Mouse (Mus musculus): ENCODE measurements around the gene Exosc8. TPM values are rescaled to one million over a fixed set of nuclear protein-coding genes. Genes with fewer than 3 reads are reported as not detected.
"Not testable (repeated sequence)": the region's sequence is repeated elsewhere in the genome, so short reads cannot be mapped to it uniquely, and the experiment has no call there.

Exosc8 gene
- polyA plus RNA-seq, 1 experiment from 2014 or later = 169 TPM

DNA sequence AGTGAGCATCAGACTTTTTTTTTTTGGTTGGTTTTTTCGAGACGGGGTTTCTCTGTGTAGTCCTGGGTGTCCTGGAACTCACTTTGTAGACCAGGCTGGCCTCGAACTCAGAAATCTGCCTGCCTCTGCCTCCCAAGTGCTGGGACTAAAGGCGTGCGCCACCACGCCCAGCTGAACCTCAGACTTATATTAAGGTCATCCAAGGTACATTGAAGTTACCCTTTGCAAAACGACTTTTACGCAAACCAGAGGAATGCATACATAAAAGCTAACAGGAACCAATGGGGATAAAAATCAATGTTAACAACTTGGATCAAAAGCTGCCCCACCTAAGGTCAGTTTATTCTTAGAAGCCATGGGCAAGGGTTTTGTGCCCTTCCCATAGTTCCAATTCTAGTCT lies 31.1 kb downstream of the Exosc8 start:
- not testable (repeated sequence) for H3K9ac ChIP-seq (ENCODE audit: low read length); H3K4me2 ChIP-seq (ENCODE audit: low read depth, severe bottlenecking); H3K4me3 ChIP-seq (ENCODE audit: low read depth, low read length); H3K9me3 ChIP-seq (ENCODE audit: control insufficient read depth, low read length); ATAC-seq (ENCODE audit: insufficient number of reproducible peaks, low FRiP score, low TSS enrichment, low read depth); H3K27me3 ChIP-seq (ENCODE audit: control insufficient read depth, insufficient read depth, low read length); H3K4me1 ChIP-seq (ENCODE audit: control insufficient read depth, insufficient read depth, low read length); DNase-seq (ENCODE audit: low spot score); H3K27ac ChIP-seq (replicated peaks; ENCODE audit: low read depth, low read length)
- H3K36me3 ChIP-seq (ENCODE audit: control insufficient read depth, insufficient read depth, low read length) = peaks cover 22% of the 10 kb centered on the region
- WGBS = 92% methylated on average over 8 of the region's 8 CpGs

DNA sequence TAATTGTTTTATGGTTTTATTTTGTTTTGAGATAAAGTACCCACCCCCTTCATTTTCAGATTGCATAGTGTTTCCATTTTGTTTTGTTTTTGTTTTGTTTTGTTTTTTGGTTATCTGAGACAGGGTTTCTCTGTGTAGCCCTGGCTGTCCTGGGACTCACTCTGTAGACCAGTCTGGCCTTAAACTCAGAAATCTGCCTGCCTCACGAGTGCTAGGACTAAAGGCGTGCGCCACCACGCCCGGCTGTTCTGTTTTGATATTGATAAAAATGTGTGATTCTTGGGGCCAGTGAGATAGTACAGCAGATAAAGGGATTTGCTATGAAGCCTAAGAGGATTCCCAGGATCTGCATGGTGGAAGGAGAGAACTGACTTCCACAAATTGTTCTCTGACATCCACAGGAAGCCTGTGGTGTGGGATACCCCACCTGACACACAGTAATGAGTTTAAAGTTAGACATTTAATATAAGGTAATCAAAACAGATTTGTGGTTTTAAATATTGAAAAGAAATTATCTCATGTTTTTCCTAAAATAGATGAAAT lies 35.4 kb downstream of the Exosc8 start:
- Histone ChIP-seq H3K4me2 (ENCODE audit: low read depth, severe bottlenecking) (no peak overlapping the region), H3K9ac (ENCODE audit: low read length) (no peak overlapping the region), H3K4me3 (ENCODE audit: low read depth, low read length) (no peak overlapping the region), H3K36me3 (ENCODE audit: control insufficient read depth, insufficient read depth, low read length) (peaks cover 15% of the 10 kb centered on the region), H3K9me3 (ENCODE audit: control insufficient read depth, low read length) (no peaks in the 10 kb centered on the region), H3K4me1 (ENCODE audit: control insufficient read depth, insufficient read depth, low read length) (no peaks in the 10 kb centered on the region), H3K27me3 (ENCODE audit: control insufficient read depth, insufficient read depth, low read length) (no peaks in the 10 kb centered on the region), H3K27ac (replicated peaks; ENCODE audit: low read depth, low read length) (no peak overlapping the region)
- DNase-seq (ENCODE audit: low spot score) = no peak
- no peak for ATAC-seq (ENCODE audit: insufficient number of reproducible peaks, low FRiP score, low TSS enrichment, low read depth)
- WGBS = 89% methylated on average over 5 of the region's 5 CpGs

DNA sequence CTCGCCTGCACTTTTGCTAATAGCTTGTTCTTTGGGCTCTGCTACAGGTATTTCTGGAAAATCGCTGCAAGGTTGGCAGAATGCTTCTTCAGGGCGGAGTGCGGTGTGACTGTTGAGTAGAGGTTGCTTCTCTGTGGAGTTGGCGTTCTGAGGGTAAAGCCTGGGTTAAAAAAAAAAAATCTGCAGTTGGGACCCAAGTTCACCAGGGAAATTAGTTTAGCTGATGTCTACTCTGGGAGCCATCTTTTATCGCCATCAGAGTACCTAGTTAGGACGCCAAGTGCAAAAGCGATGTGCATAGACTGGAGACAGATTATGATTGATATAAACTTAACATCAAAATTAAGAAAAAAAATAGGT lies 42.2 kb downstream of the Exosc8 start:
- ATAC-seq (ENCODE audit: insufficient number of reproducible peaks, low FRiP score, low TSS enrichment, low read depth) = no peak
- no peaks in the 10 kb centered on the region for H3K9me3 ChIP-seq (ENCODE audit: control insufficient read depth, low read length)
- H3K4me2 ChIP-seq (ENCODE audit: low read depth, severe bottlenecking) = peak overlapping the region; percentile 55
- H3K27ac ChIP-seq (replicated peaks; ENCODE audit: low read depth, low read length) = 0 out of 2 replicates have a peak overlapping the region, but pooled peaks have one; percentile 39
- peak overlapping the region; percentile 75 for H3K4me3 ChIP-seq (ENCODE audit: low read depth, low read length)
- H3K4me1 ChIP-seq (ENCODE audit: control insufficient read depth, insufficient read depth, low read length) = no peaks in the 10 kb centered on the region
- H3K9ac ChIP-seq (ENCODE audit: low read length) = peak overlapping the region; percentile 71
- no peaks in the 10 kb centered on the region for H3K27me3 ChIP-seq (ENCODE audit: control insufficient read depth, insufficient read depth, low read length)
- no peaks in the 10 kb centered on the region; the same call in 1 of the 2 replicates for H3K36me3 ChIP-seq (ENCODE audit: control insufficient read depth, insufficient read depth, low read length)
- WGBS = under 1% methylated on average over 8 of the region's 8 CpGs
- DNase-seq (ENCODE audit: low spot score) = no peak

DNA sequence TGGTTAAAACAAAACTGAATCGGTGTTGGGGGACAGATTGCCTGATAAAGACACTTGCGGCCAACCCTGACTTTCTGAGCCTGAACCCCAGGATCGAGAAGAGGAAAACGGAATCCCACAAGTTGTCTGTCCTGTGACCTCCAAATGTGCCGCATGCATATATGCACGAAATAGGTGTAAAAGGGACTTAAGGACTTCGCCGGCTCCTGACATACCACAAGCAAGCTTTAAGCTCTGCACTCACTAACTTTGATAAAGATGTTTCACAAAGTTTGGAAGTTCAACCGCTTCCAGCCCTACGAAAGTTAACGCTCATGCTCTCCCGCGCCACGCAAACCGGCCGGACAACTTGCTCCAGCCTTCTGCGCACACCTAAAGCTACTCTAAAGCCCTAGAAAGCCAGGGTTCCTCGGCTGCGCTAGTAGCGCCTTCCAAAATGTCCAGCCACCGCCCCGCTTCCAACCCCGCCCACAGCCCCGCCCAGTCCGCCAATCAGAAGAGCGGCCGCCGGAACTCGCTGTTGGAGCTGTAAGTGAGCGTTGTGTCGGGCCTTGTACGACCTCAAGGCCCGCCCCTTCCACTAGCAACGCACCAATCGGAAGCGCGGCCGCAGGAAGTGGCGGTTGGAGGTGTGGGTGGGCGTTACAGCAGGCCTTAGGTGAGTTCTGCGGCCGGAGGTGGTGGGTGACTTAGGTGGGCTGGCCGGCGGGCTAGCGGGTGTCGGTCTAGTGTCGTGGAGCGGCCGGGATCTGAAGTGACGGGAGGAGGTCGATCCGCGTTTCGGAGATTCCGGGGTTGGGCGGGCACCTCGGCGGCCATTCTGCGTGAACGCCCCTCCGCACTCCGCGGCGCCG lies 42.8 kb downstream of the Exosc8 start, which contains the start of gene Supt20:
Gene Supt20 (plus strand): TSS at position 606 of the 854 bp plus-strand sequence.
- Histone ChIP-seq H3K4me3 (ENCODE audit: low read depth, low read length) (peak within 1 kb of the TSS; percentile 75), H3K4me1 (ENCODE audit: control insufficient read depth, insufficient read depth, low read length) (no peaks in the 10 kb centered on the region), H3K36me3 (ENCODE audit: control insufficient read depth, insufficient read depth, low read length) (no peaks in the 10 kb centered on the region; the same call in 1 of the 2 replicates), H3K9ac (ENCODE audit: low read length) (peak within 1 kb of the TSS; percentile 71), H3K27me3 (ENCODE audit: control insufficient read depth, insufficient read depth, low read length) (no peaks in the 10 kb centered on the region), H3K27ac (replicated peaks; ENCODE audit: low read depth, low read length) (0 out of 2 replicates have a peak within 1 kb of the TSS, but pooled peaks have one; percentile 39), H3K9me3 (ENCODE audit: control insufficient read depth, low read length) (no peaks in the 10 kb centered on the region), H3K4me2 (ENCODE audit: low read depth, severe bottlenecking) (peak within 1 kb of the TSS; percentile 56)
- ATAC-seq (ENCODE audit: insufficient number of reproducible peaks, low FRiP score, low TSS enrichment, low read depth) (peak; percentile 99), DNase-seq (ENCODE audit: low spot score) (peak; percentile 94)
- 2% methylated on average over 65 of the region's 65 CpGs for WGBS

DNA sequence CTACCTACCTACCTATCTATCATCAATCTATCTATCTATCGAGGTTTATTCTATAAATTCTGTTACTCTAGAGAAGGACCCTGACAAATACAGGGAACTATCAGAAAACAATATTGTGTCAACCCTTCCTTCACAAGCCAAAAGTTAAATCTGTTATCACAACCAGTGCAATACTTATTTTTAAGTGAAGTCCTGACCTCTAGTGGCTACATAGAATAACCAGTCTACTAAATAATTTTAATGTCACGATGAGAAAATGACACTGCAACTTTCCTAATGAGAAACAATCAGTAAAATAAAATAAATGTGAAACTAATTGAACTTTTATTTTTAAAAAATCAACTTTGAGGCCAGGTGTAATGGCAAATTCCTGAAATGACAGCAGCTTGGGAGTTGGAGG lies 46.1 kb downstream of the Exosc8 start:
- ATAC-seq (ENCODE audit: insufficient number of reproducible peaks, low FRiP score, low TSS enrichment, low read depth) = no peak
- no peak overlapping the region for H3K27ac ChIP-seq (replicated peaks; ENCODE audit: low read depth, low read length)
- H3K36me3 ChIP-seq (ENCODE audit: control insufficient read depth, insufficient read depth, low read length) = no peaks in the 10 kb centered on the region
- no peak overlapping the region for H3K9ac ChIP-seq (ENCODE audit: low read length)
- WGBS = 54% methylated on average over 2 of the region's 2 CpGs
- H3K4me3 ChIP-seq (ENCODE audit: low read depth, low read length) = no peak overlapping the region
- H3K4me2 ChIP-seq (ENCODE audit: low read depth, severe bottlenecking) = no peak overlapping the region
- no peaks in the 10 kb centered on the region for H3K9me3 ChIP-seq (ENCODE audit: control insufficient read depth, low read length)
- H3K4me1 ChIP-seq (ENCODE audit: control insufficient read depth, insufficient read depth, low read length) = no peaks in the 10 kb centered on the region
- no peaks in the 10 kb centered on the region for H3K27me3 ChIP-seq (ENCODE audit: control insufficient read depth, insufficient read depth, low read length)
- DNase-seq (ENCODE audit: low spot score) = no peak

DNA sequence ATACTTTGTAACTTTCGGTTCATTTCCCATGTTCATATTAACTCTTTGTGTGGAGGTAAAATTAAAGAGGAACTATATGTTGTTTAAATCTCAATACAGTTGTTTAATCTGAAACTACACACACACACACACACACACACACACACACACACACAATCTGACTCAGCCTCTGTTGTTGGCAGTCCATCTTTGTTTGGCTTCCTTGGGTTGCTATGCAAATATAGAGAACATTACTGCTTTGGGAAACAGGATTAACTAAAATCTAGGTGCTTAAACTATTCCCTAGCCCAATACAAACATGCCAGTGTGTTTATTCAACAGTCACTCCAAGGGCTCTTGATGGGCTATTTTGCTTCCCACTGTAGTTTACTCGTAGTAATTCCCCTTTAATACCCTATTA lies 47.9 kb downstream of the Exosc8 start:
- WGBS = 68% methylated on average over 2 of the region's 2 CpGs
- ATAC-seq (ENCODE audit: insufficient number of reproducible peaks, low FRiP score, low TSS enrichment, low read depth) = no peak
- Histone ChIP-seq H3K9me3 (ENCODE audit: control insufficient read depth, low read length) (no peaks in the 10 kb centered on the region), H3K36me3 (ENCODE audit: control insufficient read depth, insufficient read depth, low read length) (no peaks in the 10 kb centered on the region), H3K9ac (ENCODE audit: low read length) (no peak overlapping the region), H3K4me2 (ENCODE audit: low read depth, severe bottlenecking) (no peak overlapping the region), H3K27me3 (ENCODE audit: control insufficient read depth, insufficient read depth, low read length) (no peaks in the 10 kb centered on the region), H3K4me3 (ENCODE audit: low read depth, low read length) (no peak overlapping the region), H3K27ac (replicated peaks; ENCODE audit: low read depth, low read length) (no peak overlapping the region), H3K4me1 (ENCODE audit: control insufficient read depth, insufficient read depth, low read length) (no peaks in the 10 kb centered on the region)
- no peak for DNase-seq (ENCODE audit: low spot score)

DNA sequence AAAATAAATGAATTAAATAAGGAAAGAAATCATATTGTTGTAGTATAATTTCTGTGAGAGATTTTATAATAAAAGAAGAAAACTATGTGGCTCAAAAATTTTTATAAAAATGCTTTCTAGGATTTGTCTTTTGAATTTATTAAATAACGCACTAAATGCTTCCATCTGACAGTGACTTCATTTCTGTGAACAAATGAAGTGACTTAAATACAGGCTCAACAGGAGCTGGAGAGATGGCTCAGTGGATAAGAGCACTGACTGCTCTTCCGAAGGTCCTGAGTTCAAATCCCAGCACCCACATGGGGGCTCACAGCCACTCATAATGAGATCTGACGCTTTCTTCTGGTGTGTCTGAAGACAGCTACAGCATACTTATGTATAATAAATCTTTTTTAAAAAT lies 50.0 kb downstream of the Exosc8 start:
- no peak overlapping the region for H3K9ac ChIP-seq (ENCODE audit: low read length)
- WGBS = 93% methylated on average over 3 of the region's 3 CpGs
- H3K4me1 ChIP-seq (ENCODE audit: control insufficient read depth, insufficient read depth, low read length) = no peaks in the 10 kb centered on the region
- ATAC-seq (ENCODE audit: insufficient number of reproducible peaks, low FRiP score, low TSS enrichment, low read depth) (no peak), DNase-seq (ENCODE audit: low spot score) (no peak)
- no peaks in the 10 kb centered on the region for H3K9me3 ChIP-seq (ENCODE audit: control insufficient read depth, low read length)
- no peak overlapping the region for H3K4me3 ChIP-seq (ENCODE audit: low read depth, low read length)
- no peak overlapping the region for H3K27ac ChIP-seq (replicated peaks; ENCODE audit: low read depth, low read length)
- no peak overlapping the region for H3K4me2 ChIP-seq (ENCODE audit: low read depth, severe bottlenecking)
- no peaks in the 10 kb centered on the region for H3K36me3 ChIP-seq (ENCODE audit: control insufficient read depth, insufficient read depth, low read length)
- no peaks in the 10 kb centered on the region for H3K27me3 ChIP-seq (ENCODE audit: control insufficient read depth, insufficient read depth, low read length)

DNA sequence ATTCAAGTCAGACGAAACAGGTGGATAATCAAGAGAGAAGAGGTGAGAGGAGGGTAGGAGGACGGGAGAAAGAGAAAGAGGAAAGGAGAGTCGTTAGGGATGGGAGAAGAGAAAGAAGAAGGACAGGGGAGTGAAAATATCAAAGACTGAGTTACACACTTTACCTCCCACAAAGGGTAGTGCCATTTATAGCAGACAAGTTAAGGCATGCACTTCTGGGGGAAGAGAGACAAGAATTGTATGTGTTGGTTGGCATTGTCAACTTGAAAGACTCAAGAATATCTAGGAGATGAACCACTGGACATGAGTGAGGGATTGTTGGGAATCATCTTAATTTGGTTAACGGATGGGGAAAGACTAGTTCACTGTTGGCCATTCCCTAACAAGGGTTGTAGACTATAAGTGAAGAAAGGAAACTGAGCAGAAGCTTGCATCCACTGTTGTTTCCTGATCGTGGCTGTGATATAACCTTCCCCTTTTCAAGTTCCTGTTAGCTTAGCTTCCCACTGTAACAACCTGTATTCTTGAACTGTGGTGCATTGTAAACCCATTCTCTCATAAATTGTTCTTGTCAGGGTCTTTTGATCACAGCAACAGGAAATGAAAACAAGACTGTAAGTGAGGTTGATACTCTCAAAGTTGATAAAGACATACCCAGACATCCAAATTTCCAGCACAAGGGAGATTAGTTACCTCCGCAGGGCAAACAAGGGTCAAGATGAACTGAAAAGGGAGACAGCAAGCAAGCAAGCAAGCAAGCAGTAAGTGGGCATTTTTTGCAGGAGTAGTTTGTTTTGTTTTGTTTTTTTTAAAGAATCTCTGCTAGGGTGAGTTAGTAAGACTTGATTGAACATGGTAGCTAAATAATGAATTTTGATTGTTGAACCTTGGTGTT lies 53.6 kb downstream of the Exosc8 start:
- no peak overlapping the region for H3K27ac ChIP-seq (replicated peaks; ENCODE audit: low read depth, low read length)
- no peaks in the 10 kb centered on the region for H3K4me1 ChIP-seq (ENCODE audit: control insufficient read depth, insufficient read depth, low read length)
- H3K36me3 ChIP-seq (ENCODE audit: control insufficient read depth, insufficient read depth, low read length) = no peaks in the 10 kb centered on the region
- WGBS = 71% methylated on average over 6 of the region's 6 CpGs
- H3K27me3 ChIP-seq (ENCODE audit: control insufficient read depth, insufficient read depth, low read length) = no peaks in the 10 kb centered on the region
- DNase-seq (ENCODE audit: low spot score) (no peak), ATAC-seq (ENCODE audit: insufficient number of reproducible peaks, low FRiP score, low TSS enrichment, low read depth) (no peak)
- no peak overlapping the region for H3K9ac ChIP-seq (ENCODE audit: low read length)
- H3K9me3 ChIP-seq (ENCODE audit: control insufficient read depth, low read length) = no peaks in the 10 kb centered on the region
- no peak overlapping the region for H3K4me3 ChIP-seq (ENCODE audit: low read depth, low read length)
- no peak overlapping the region for H3K4me2 ChIP-seq (ENCODE audit: low read depth, severe bottlenecking)
